Mouse (Mus musculus) limb, embryonic 14.5 days (tissue): ENCODE results near the gene Dlst. TPM values are rescaled to one million over a fixed set of nuclear protein-coding genes. Genes with fewer than 3 reads are reported as not detected.

Experiments used
- ATAC-seq: fragments of 200-750 bp; cut with Nextera tagmentation; 2 replicates; pipeline ENCODE4 v1.8.0; 2017; ENCODE audit warnings: low read depth, moderate number of reproducible peaks, moderate TSS enrichment; ENCODE audit not compliant: low FRiP score
- DNase-seq: peaks from one replicate; pipeline ENCODE4 v3.0.0-alpha.2; 2015; ENCODE audit warnings: low spot score
- H3K27ac ChIP-seq: fragments of 300-500 bp; sonication (generic); replicated peaks from 2 replicates; pipeline ENCODE4 v1.5.1; 2014; ENCODE audit warnings: low read depth, mild to moderate bottlenecking, low read length, moderate library complexity, mixed read lengths
- H3K27me3 ChIP-seq: fragments of 300-500 bp; sonication (generic); 2 replicates; pipeline ENCODE4 v1.6.1; 2014; ENCODE audit warnings: low read length, mixed read lengths; ENCODE audit not compliant: control insufficient read depth, insufficient read depth
- H3K36me3 ChIP-seq: fragments of 300-500 bp; sonication (generic); 2 replicates; pipeline ENCODE4 v1.6.1; 2014; ENCODE audit warnings: mild to moderate bottlenecking, low read length, moderate library complexity, mixed read lengths; ENCODE audit not compliant: control insufficient read depth, insufficient read depth
- H3K4me1 ChIP-seq: fragments of 300-500 bp; sonication (generic); 2 replicates; pipeline ENCODE4 v1.6.1; 2014; ENCODE audit warnings: antibody characterized with exemption, low read length, mixed read lengths; ENCODE audit not compliant: control insufficient read depth, insufficient read depth
- H3K4me2 ChIP-seq: fragments of 300-500 bp; sonication (generic); replicated peaks from 2 replicates; pipeline ENCODE4 v1.6.1; 2014; ENCODE audit warnings: low read depth, mild to moderate bottlenecking, low read length, moderate library complexity; ENCODE audit not compliant: severe bottlenecking
- H3K4me3 ChIP-seq: fragments of 300-500 bp; sonication (generic); replicated peaks from 2 replicates; pipeline ENCODE4 v1.5.1; 2014; ENCODE audit warnings: low read length
- H3K9ac ChIP-seq: fragments of 300-500 bp; sonication (generic); 2 replicates; pipeline ENCODE4 v1.6.1; 2014; ENCODE audit warnings: mild to moderate bottlenecking, low read depth, low read length, moderate library complexity; ENCODE audit not compliant: severe bottlenecking
- H3K9me3 ChIP-seq: fragments of 300-500 bp; sonication (generic); 2 replicates; pipeline ENCODE4 v1.6.1; 2016; ENCODE audit warnings: low read length; ENCODE audit not compliant: control insufficient read depth
- POLR2A ChIP-seq: fragments of 200-500 bp; IDR thresholded peaks from 2 replicates; pipeline ENCODE4 v1.8.0; 2012; ENCODE audit warnings: inconsistent platforms, mild to moderate bottlenecking, moderate library complexity, borderline replicate concordance; ENCODE audit not compliant: insufficient read depth, insufficient read length; ENCODE audit errors: extremely low read depth
- WGBS: fragments of 180-500 bp; shearing (Covaris S2); extraction: QIAGEN DNeasy Blood & Tissue Kit; methylation state at CpG from one replicate; pipeline ENCODE4 v1.1.7; 2014; 5-methylcytosine and 5-hydroxymethylcytosine counted together
- polyA plus RNA-seq, 2 experiments: library from polyadenylated mRNA; depleted of rRNA in 1 of 2; stranded (reverse) in 1 of 2; unstranded in 1 of 2; fragments of >200 nt; fragmentation: Nextera tagmentation in 1 of 2; extraction: Ambion mirVana in 1 of 2; gene quantifications; 2 replicates each; pipeline versions ENCODE4 v1.2.1 to v1.2.3; 2012 to 2014

Gene Dlst
- polyA plus RNA-seq, 2 experiments, result 99.0 to 168 TPM

- no peak overlapping the region for H3K9ac ChIP-seq
- no peak overlapping the region for H3K4me2 ChIP-seq
- 94% methylated on average over 11 of the region's 11 CpGs for WGBS
- H3K4me1 ChIP-seq, result no peaks in the 10 kb centered on the region
- ATAC-seq (no peak), DNase-seq (no peak)
- H3K27ac ChIP-seq, result no peak overlapping the region
- no peaks in the 10 kb centered on the region for H3K9me3 ChIP-seq
- no peak overlapping the region for H3K4me3 ChIP-seq
- H3K36me3 ChIP-seq, result peaks cover 87% of the 10 kb centered on the region
- no peak for TF ChIP-seq POLR2A
- H3K27me3 ChIP-seq, result no peaks in the 10 kb centered on the region
Measured at GRCm38 (mm10) chr12:85123645-85124044, 13.0 kb downstream of the Dlst start.

DNA sequence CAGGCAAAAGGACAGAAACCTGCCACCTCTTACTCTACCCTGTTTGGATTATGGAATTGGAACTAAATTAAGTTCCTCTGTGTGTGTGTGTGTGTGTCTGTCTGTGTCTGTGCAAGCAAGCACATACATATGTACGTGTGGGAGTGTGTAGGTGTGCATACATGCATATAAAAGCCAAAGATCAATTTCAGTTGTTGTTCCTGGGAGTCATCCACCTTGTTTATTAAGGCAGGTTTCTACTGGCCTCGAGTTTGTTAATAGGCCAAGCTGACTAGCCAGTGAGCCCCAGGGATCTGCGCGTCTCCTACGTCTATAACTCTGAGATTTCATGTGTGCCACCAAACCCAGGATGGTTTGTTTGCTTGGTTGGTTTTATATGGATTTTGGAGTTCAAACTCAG lies 14.1 kb downstream of the Dlst start:
- no peak for TF ChIP-seq POLR2A
- DNase-seq (no peak), ATAC-seq (no peak)
- Histone ChIP-seq H3K9me3 (no peaks in the 10 kb centered on the region), H3K4me3 (no peak overlapping the region), H3K27ac (no peak overlapping the region), H3K27me3 (no peaks in the 10 kb centered on the region), H3K4me2 (no peak overlapping the region), H3K36me3 (peaks cover 84% of the 10 kb centered on the region), H3K4me1 (no peaks in the 10 kb centered on the region), H3K9ac (no peak overlapping the region)
- WGBS, result 93% methylated on average over 5 of the region's 5 CpGs

- H3K36me3 ChIP-seq, result peaks cover 91% of the 10 kb centered on the region
- ATAC-seq, result no peak
- no peak overlapping the region for H3K9ac ChIP-seq
- H3K9me3 ChIP-seq, result no peaks in the 10 kb centered on the region
- H3K4me1 ChIP-seq, result no peaks in the 10 kb centered on the region
- no peaks in the 10 kb centered on the region for H3K27me3 ChIP-seq
- TF ChIP-seq POLR2A, result no peak
- H3K4me3 ChIP-seq, result no peak overlapping the region
- no peak for DNase-seq
- no peak overlapping the region for H3K4me2 ChIP-seq
- WGBS, result 90% methylated on average over 8 of the region's 8 CpGs
- H3K27ac ChIP-seq, result no peak overlapping the region
Measured at GRCm38 (mm10) chr12:85126986-85127603, 16.5 kb downstream of the Dlst start.

- no peak overlapping the region for H3K9ac ChIP-seq
- no peak overlapping the region for H3K27ac ChIP-seq
- no peak overlapping the region for H3K4me3 ChIP-seq
- H3K4me2 ChIP-seq, result no peak overlapping the region
- WGBS, result 94% methylated on average over 9 of the region's 9 CpGs
- peaks cover 90% of the 10 kb centered on the region for H3K36me3 ChIP-seq
- DNase-seq, result no peak
- no peaks in the 10 kb centered on the region for H3K27me3 ChIP-seq
- no peaks in the 10 kb centered on the region for H3K4me1 ChIP-seq
- no peak for ATAC-seq
- no peak for TF ChIP-seq POLR2A
- no peaks in the 10 kb centered on the region for H3K9me3 ChIP-seq
Measured at GRCm38 (mm10) chr12:85129426-85129978, 18.9 kb downstream of the Dlst start.

GRCm38 (mm10) chr12:85131361-85131760 lies 20.7 kb downstream of the Dlst start:
- 94% methylated on average over 6 of the region's 6 CpGs for WGBS
- no peak overlapping the region for H3K4me3 ChIP-seq
- peaks cover 82% of the 10 kb centered on the region for H3K36me3 ChIP-seq
- TF ChIP-seq POLR2A, result no peak
- DNase-seq (no peak), ATAC-seq (no peak)
- no peaks in the 10 kb centered on the region for H3K9me3 ChIP-seq
- H3K27me3 ChIP-seq, result no peaks in the 10 kb centered on the region
- H3K4me1 ChIP-seq, result no peaks in the 10 kb centered on the region
- no peak overlapping the region for H3K9ac ChIP-seq
- H3K4me2 ChIP-seq, result no peak overlapping the region
- no peak overlapping the region for H3K27ac ChIP-seq
